In genomic region chr3:81924931-81925330, GRCm38 (mm10) we compare ENCODE assay signal across 11 mouse cellular contexts. TPM values are rescaled to one million over a fixed set of nuclear protein-coding genes. Genes with fewer than 3 reads are reported as not detected.
DNase-seq lines count a peak whose midpoint lies in the region; ATAC-seq lines count a peak whose summit lies in the region.
"Had no signal": no experiment of that assay in that cellular context is flagged by ENCODE, and none has a peak within 500 bp of the region (broad histone marks: within the 10 kb centered on the region; RNA-seq: fewer than 3 reads in every experiment).

No protein-coding gene starts in this region.

- no peak overlapping the region for H3K4me3 ChIP-seq in hindbrain, embryonic 12.5 days
- no peak overlapping the region for H3K4me3 ChIP-seq in hindbrain, embryonic 13.5 days
- no peak overlapping the region for H3K4me3 ChIP-seq in forebrain, embryonic 13.5 days
- H3K4me3 ChIP-seq: embryonic facial prominence, embryonic 13.5 days had no signal

- peak; percentile 28 to 46 for DNase-seq in CD8-positive naive resting alpha-beta T cell, adult 2 months (ENCODE audit: low read depth in 2 of 2, low spot score in 2 of 2)
- peak; percentile 91 for DNase-seq in brain, adult 2 months (ENCODE audit: low read depth, low spot score)
- DNase-seq in layer of hippocampus, postnatal 10 days (ENCODE audit: low spot score in 2 of 2), result peak; percentile 51 to 66
- DNase-seq in urinary bladder, postnatal 36 days (ENCODE audit: low spot score in 2 of 2), result no peak

- no peak overlapping the region for H3K4me2 ChIP-seq in hindbrain, embryonic 12.5 days (replicated peaks)
- H3K4me2 ChIP-seq in hindbrain, embryonic 13.5 days, result no peak overlapping the region
- no peak overlapping the region for H3K4me2 ChIP-seq in forebrain, embryonic 13.5 days
- H3K4me2 ChIP-seq: embryonic facial prominence, embryonic 13.5 days had no signal

- no peaks in the 10 kb centered on the region for H3K27me3 ChIP-seq in hindbrain, embryonic 12.5 days
- no peaks in the 10 kb centered on the region for H3K27me3 ChIP-seq in hindbrain, embryonic 13.5 days
- no peaks in the 10 kb centered on the region for H3K27me3 ChIP-seq in forebrain, embryonic 13.5 days
- H3K27me3 ChIP-seq: embryonic facial prominence, embryonic 13.5 days had no signal

- peaks cover 6% of the 10 kb centered on the region; the same call in 1 of the 2 replicates for H3K4me1 ChIP-seq in hindbrain, embryonic 12.5 days
- H3K4me1 ChIP-seq in hindbrain, embryonic 13.5 days (replicated peaks), result peaks cover 10% of the 10 kb centered on the region
- peaks cover 22% of the 10 kb centered on the region for H3K4me1 ChIP-seq in forebrain, embryonic 13.5 days

- ATAC-seq in hindbrain, embryonic 12.5 days (ENCODE audit: low FRiP score), result peak; percentile 58; the same call in 1 of the 2 replicates
- no peak for ATAC-seq in hindbrain, embryonic 13.5 days (ENCODE audit: low FRiP score)
- ATAC-seq in forebrain, embryonic 13.5 days, result peak; percentile 72
- peak; percentile 44; the same call in 1 of the 2 replicates for ATAC-seq in neutrophil, adult 5-6 weeks (ENCODE audit: extremely low read depth, insufficient number of reproducible peaks, low FRiP score, poor library complexity, severe bottlenecking)

- no peaks in the 10 kb centered on the region for H3K9me3 ChIP-seq in hindbrain, embryonic 12.5 days (replicated peaks)
- no peaks in the 10 kb centered on the region for H3K9me3 ChIP-seq in hindbrain, embryonic 13.5 days
- H3K9me3 ChIP-seq in forebrain, embryonic 13.5 days (replicated peaks), result no peaks in the 10 kb centered on the region
- H3K9me3 ChIP-seq: embryonic facial prominence, embryonic 13.5 days had no signal

- no peak overlapping the region for H3K9ac ChIP-seq in hindbrain, embryonic 12.5 days
- no peak overlapping the region for H3K9ac ChIP-seq in hindbrain, embryonic 13.5 days
- H3K9ac ChIP-seq in forebrain, embryonic 13.5 days, result no peak overlapping the region
- H3K9ac ChIP-seq: embryonic facial prominence, embryonic 13.5 days had no signal

- H3K27ac ChIP-seq in hindbrain, embryonic 12.5 days, result no peak overlapping the region
- no peak overlapping the region for H3K27ac ChIP-seq in hindbrain, embryonic 13.5 days
- no peak overlapping the region for H3K27ac ChIP-seq in forebrain, embryonic 13.5 days
- H3K27ac ChIP-seq: embryonic facial prominence, embryonic 13.5 days had no signal

- 7% methylated on average over 1 of the region's 1 CpGs for WGBS in hindbrain, embryonic 12.5 days
- 0% methylated on average over 1 of the region's 1 CpGs for WGBS in hindbrain, embryonic 13.5 days
- 0% methylated on average over 1 of the region's 1 CpGs for WGBS in forebrain, embryonic 13.5 days

- no peaks in the 10 kb centered on the region for H3K36me3 ChIP-seq in hindbrain, embryonic 12.5 days
- H3K36me3 ChIP-seq in hindbrain, embryonic 13.5 days, result no peaks in the 10 kb centered on the region
- H3K36me3 ChIP-seq in forebrain, embryonic 13.5 days (ENCODE audit: poor library complexity, severe bottlenecking), result no peaks in the 10 kb centered on the region
- H3K36me3 ChIP-seq: embryonic facial prominence, embryonic 13.5 days had no signal

RNA-seq across cellular contexts. Expression of gene Ctso, which starts 7.5 kb away (rescaled TPM):
- polyA plus RNA-seq in hindbrain, embryonic 12.5 days (2016; fragmentation: Nextera tagmentation; extraction: Ambion mirVana), result 10.6 and 11.0 TPM in 2 replicates
- polyA plus RNA-seq in hindbrain, embryonic 13.5 days (2015; fragmentation: Nextera tagmentation; extraction: Ambion mirVana), result 9.8 and 10.6 TPM in 2 replicates
- polyA plus RNA-seq in forebrain, embryonic 13.5 days (2015; fragmentation: Nextera tagmentation; extraction: Ambion mirVana), result 8.1 and 8.5 TPM in 2 replicates
- total RNA-seq in layer of hippocampus, postnatal 10 days (2021), result 10 to 100 TPM; 14.1 to 16.6 TPM
- total RNA-seq in neutrophil, adult 5-6 weeks (2017), result 76.6 and 77.4 TPM in 2 replicates

RNA-seq across cellular contexts. Expression of gene Tdo2, which starts 51.1 kb away (rescaled TPM):
- not detected in 2 replicates for polyA plus RNA-seq in hindbrain, embryonic 12.5 days (2016; fragmentation: Nextera tagmentation; extraction: Ambion mirVana)
- 0.05 TPM in 1 of 2 replicates, not detected in the other for polyA plus RNA-seq in hindbrain, embryonic 13.5 days (2015; fragmentation: Nextera tagmentation; extraction: Ambion mirVana)
- 0.19 and 0.77 TPM in 2 replicates for polyA plus RNA-seq in forebrain, embryonic 13.5 days (2015; fragmentation: Nextera tagmentation; extraction: Ambion mirVana)
- total RNA-seq in layer of hippocampus, postnatal 10 days (2021), result 1 to 10 TPM; 5.3 to 6.1 TPM
- not detected in 2 replicates for total RNA-seq in neutrophil, adult 5-6 weeks (2017)
- polyA plus RNA-seq: embryonic facial prominence, embryonic 13.5 days; small intestine, adult 2 months had no signal

RNA-seq across cellular contexts. Expression of gene Asic5, which starts 57.2 kb away (rescaled TPM):
- not detected in 2 replicates for polyA plus RNA-seq in hindbrain, embryonic 12.5 days (2016; fragmentation: Nextera tagmentation; extraction: Ambion mirVana)
- not detected in 2 replicates for polyA plus RNA-seq in hindbrain, embryonic 13.5 days (2015; fragmentation: Nextera tagmentation; extraction: Ambion mirVana)
- polyA plus RNA-seq in forebrain, embryonic 13.5 days (2015; fragmentation: Nextera tagmentation; extraction: Ambion mirVana), result not detected in 2 replicates
- not detected for total RNA-seq in layer of hippocampus, postnatal 10 days (2021)
- not detected in 2 replicates for total RNA-seq in neutrophil, adult 5-6 weeks (2017)
- total RNA-seq: left cerebral cortex, postnatal 10 days had no signal
- polyA plus RNA-seq: embryonic facial prominence, embryonic 13.5 days had no signal

Comparison
In these comparisons a context has a peak if more than half of its experiments do, and no peak if none do; other contexts are left out.
1. DNase-seq: peak in CD8-positive naive resting alpha-beta T cell, adult 2 months (2 of 2), brain, adult 2 months (single experiment) and layer of hippocampus, postnatal 10 days (2 of 2); none in urinary bladder, postnatal 36 days (0 of 2).